Mouse (Mus musculus) bone marrow macrophage, adult 2 months (primary cell): Measurements from ENCODE around the gene Gal3st4.

Experiments
- CTCF ChIP-seq: IDR thresholded peaks from 2 replicates; pipeline ENCODE4 v1.5.1; 2012; ENCODE audit warnings: low read depth, mild to moderate bottlenecking, low read length, moderate library complexity
- POLR2A ChIP-seq: IDR thresholded peaks from 2 replicates; pipeline ENCODE4 v1.6.1; 2012; ENCODE audit warnings: mild to moderate bottlenecking, low read depth, low read length, borderline replicate concordance

DNA sequence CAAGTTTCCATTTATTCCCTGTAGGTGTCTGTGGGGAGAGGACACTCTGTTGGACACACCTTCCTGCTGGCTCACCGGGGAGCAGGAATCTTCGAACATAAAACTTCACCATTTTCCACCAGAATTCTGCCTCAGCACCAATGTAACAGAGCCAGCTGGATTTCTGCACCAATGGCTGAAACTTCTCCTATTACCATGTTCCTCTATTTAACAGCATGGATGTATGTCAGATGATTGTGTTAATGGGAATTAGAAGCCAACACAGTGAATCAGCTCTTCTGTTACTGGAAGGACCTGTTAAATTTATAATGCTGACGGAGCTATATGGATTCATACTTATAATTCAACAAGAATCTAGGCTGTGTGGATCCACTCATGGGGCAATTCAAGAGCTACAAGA lies 43.1 kb downstream of the Gal3st4 start:
- TF ChIP-seq CTCF (no peak), POLR2A (no peak)
